Mouse (Mus musculus) CD4-positive, CD25-positive, alpha-beta regulatory T cell, adult 4 months (primary cell): ENCODE results near the gene Dync2li1. TPM values are rescaled to one million over a fixed set of nuclear protein-coding genes. Genes with fewer than 3 reads are reported as not detected.
A peak's percentile ranks its signal among the peaks of the same experiment; 100 is the strongest.

Experiments used
- ATAC-seq: one replicate; pipeline ENCODE4 v1.8.0; 2017
- polyA plus RNA-seq, 2 experiments: library from polyadenylated mRNA; unstranded; fragments of 100-300 nt; shearing (Covaris generic); gene quantifications; one replicate each; pipeline ENCODE4 v1.2.1; 2017

Dync2li1 gene
- polyA plus RNA-seq, 2 experiments from 2014 or later: 1.1 to 2.0 TPM

DNA sequence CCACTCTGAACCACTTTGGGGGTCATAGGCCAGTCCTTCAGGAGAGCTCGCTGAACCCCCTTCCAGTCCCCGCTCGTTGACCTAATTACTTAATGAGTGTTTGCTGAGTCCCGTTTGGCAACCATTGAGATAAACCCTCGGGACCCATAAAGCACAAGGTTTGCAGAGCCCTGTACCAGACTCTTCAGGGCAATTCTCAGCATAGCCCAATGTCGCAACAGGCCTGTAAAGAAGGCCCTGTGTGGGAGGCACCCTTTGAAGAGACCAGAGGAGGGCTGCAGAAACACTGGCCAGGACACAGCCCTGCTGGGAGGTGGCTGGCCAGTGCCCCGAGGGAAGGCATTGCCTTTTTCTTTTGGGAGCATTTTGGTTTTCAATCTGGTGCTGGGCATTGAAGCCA, 14.3 kb upstream of the Dync2li1 start:
- ATAC-seq: no peak

DNA sequence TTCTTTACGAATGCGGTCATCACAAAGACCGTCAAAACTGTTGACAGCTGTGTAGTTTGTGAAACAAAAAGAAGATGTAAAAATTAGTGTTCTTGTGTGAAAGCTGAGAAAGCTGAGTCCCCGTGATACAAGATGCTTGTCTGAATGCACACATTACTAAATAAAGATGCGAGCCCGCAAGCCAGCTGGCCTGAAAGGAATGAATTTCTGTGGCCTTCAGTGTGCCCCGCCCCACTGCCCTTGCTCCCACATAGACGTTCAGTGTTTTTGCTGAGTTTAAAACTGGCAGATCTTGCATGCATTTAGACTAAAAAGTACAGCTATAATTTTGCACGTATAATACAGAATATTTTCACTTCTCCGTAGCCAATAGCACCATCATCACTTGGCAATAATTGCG, 10.5 kb upstream of the Dync2li1 start:
- no peak for ATAC-seq

DNA sequence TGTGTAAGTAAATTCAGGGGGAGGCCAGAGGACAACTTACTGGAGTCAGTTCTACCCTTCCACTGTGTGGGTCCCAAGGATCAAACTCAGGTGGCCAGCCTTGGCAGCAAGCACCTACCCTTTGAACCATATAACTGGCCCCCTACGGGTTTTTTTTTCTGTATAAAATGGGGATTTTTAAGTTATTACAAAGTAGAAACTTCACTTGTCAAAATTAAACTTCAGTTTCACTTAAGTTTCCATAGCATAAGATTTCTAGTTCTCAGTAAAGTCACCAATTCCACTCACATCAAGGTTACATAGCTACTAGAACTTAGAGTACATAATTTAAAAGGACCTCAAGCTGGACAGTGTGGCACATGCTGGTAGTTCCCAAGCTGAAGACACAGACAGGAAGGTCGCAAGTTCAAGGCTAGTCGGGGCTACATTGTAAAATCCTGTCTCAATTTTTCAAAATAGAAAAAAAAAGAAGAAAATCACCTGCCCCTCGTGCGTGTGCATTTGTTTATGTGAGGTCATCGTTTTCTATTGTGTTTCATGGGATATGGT, 9.7 kb upstream of the Dync2li1 start:
- no peak for ATAC-seq

DNA sequence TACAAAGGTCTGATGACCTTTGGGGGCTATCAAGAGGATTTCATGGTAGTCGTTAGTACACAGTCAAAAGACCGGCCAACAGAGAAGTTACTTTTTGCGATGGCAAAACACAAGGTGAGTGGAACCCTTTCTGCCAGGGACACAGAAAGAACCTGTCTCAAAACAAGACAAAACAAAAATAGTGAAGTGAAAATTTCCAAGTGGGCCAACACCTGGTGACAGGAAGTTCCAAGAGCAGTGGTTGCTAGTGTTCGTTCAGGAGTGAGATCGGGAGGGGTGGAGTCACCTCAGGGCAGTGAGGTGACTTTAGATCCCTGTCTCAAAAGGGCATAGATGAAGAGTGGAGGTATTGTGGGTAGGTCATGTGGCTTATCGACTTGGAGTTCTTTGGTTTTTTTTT, 8.3 kb upstream of the Dync2li1 start:
- no peak for ATAC-seq

- ATAC-seq: no peak
Observed at GRCm38 (mm10) chr17:84619112-84619511, 7.2 kb upstream of the Dync2li1 start.

DNA sequence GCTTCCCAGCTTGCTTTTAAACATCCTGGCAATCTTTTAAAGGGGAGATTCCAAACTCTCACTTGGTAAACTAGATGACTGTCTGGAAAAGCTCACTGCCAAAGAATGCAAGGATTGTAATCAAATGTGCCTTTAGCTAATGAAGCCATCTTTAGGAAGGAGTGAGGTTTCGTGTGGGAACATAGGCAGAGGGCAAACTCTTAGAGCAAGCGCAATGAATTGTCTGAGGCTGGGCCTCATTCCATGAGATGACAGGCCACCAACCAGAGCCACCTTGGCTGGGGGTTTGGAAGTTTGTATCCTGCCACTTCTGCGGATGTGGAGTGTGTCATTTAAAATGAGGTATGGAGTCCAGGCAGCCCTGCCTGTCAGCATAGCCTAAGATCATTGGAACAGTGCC, 6.2 kb upstream of the Dync2li1 start:
- ATAC-seq: no peak

GRCm38 (mm10) chr17:84620610-84621009, 5.7 kb upstream of the Dync2li1 start:
- ATAC-seq: no peak

- ATAC-seq: no peak
Observed at GRCm38 (mm10) chr17:84621209-84621608, 5.1 kb upstream of the Dync2li1 start.

- ATAC-seq: no peak
Observed at GRCm38 (mm10) chr17:84622028-84622427, 4.3 kb upstream of the Dync2li1 start.

- ATAC-seq: no peak
Observed at GRCm38 (mm10) chr17:84622873-84623272, 3.4 kb upstream of the Dync2li1 start.

GRCm38 (mm10) chr17:84626857-84627305, 585 bp downstream of the Dync2li1 start:
- no peak for ATAC-seq

GRCm38 (mm10) chr17:84627721-84628120, 1.4 kb downstream of the Dync2li1 start:
- ATAC-seq: no peak

DNA sequence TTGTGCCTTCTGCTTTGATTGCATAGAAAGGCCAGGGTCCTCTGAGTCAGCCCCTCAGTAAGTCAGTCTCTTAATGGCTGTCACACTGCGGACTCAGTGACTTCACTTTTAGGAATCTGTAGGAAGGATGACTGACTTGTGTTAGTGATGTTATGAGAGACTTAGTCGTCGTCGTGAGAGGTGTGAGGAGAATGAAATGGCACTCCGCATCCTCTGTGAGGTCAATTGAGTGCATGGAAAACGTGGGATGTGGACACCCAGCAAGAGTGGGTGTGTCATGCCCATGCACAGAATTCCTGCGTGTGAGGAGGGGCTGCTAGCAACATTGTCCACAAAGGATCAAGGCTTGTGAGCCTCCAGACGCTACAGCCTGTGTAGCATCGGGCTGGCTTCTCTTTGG, 2.3 kb downstream of the Dync2li1 start:
- no peak for ATAC-seq

- ATAC-seq: no peak
Observed at GRCm38 (mm10) chr17:84631836-84632235, 5.5 kb downstream of the Dync2li1 start.

DNA sequence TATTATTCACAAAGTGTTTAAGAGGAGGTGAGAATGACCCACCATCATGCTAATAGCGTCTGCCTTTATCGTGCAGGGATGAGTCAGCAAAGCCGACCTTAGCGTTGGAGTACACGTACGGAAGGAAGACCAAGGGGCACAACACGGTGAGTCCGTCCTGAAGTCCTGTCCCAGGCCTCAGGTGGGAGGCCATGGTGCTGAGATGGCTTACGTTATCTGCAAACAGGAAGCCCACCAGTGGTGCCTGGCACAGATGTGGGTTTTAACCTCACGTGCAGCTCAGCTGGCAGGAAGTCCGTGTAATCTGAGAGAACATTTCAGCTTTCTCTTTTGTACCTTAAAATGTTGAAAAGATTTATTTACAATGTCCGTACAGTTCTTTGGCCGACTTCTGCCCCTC, 7.1 kb downstream of the Dync2li1 start:
- ATAC-seq: peak; percentile 95

DNA sequence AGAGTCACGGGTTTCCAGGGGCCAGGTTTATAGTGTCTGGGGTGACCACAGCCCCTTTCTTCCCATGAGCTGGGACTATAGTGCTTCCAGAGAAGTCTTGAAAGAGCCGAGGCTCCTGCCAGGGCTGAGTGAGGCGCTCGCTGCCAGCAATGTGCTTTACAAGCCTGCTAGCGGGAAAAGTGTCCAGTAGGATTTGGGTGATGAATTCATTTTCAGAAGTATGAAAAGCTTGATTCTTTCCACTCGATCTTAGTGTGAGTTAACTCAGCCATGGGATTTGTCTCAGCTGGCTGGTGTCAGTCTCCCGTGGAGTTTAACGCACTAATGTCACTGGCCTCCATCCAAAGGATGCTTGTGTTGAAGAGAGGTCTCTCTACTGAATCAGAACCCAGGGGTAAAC, 10.0 kb downstream of the Dync2li1 start:
- no peak for ATAC-seq

DNA sequence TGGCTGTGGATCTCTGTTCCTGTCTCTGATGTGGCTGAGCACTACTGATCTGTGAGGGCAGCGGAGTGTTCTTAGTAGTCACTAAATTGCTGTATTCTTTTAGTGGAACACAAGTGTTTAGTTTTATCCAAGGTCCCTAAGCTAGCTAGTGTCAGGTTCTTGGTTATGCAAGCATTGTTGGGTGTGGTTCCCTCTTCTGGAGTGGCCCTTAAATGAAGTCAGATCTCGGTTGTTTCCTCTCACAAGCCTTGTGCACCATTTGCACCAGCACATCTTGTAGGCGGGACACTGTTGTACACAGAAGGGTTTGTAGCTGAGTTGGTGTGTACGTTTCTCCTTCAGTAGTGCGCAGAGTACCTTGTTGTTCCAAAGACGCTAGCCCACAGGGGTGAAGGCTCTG, 11.7 kb downstream of the Dync2li1 start:
- no peak for ATAC-seq

DNA sequence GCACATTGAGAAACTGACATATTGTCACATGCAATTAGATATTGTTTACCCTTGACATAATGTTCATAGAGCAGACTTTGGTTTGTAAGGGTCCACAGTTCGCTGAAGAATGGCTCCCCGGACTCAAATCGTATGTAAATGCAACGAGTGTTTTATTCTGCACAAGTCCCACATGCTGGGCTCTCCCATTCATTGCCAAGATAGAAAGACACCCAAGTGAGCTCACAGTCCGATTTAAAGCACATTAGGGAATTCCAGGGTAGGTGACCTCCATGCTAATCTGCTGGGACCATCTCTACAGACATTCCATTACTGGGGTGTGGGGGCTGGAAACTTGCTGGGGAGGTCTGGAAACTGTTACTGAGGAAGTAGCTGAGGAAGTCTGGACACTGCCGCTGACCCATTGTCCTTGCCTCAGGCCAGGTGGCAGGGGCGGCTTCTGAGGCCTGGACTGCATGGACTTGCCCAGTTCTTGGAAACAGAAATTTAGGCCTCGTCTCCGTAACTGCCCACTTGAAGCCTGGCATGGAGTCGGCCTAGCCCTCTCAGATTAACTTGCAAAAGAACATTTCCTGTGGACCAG, 13.6 kb downstream of the Dync2li1 start:
- ATAC-seq: no peak

DNA sequence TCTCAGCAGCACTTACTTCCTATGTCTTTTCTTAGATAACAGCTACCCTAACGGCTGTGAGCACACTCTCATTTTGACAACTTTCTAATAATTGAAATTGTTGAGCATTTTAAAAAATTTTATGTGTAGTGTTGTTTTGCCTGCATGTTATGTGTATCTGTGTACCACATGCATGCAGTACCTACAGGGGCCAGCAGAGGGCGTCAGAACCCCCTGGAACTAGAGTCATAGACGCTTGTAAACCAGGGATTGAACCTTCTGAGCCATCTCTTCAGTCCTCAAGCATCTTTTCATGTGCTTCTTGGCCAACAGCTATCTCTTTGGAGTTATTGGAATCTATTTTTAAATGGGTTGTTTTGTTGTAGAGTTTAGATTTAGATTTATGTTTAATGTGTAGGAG, 15.6 kb downstream of the Dync2li1 start:
- no peak for ATAC-seq

DNA sequence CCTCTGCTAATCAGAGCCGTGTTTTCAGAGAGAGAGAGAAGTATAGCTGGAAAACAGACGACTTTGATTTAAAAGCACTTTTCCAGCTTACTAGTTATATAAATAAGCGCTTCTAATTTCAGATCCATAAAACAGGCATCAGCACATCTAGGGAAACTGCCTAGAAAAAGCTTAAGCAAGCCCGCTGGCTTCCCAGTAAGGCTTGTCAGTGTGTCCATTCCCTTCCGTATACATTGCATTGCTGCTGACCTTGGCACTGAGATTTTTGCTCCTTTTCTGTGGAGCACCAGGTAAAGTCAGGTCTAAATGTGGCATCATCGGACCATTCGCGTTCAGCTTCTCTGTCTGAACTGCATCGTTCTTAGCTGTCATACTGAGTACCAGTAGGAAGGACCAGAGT, 16.0 kb downstream of the Dync2li1 start:
- ATAC-seq: no peak

- no peak for ATAC-seq
Observed at GRCm38 (mm10) chr17:84644292-84645050, 18.2 kb downstream of the Dync2li1 start.

- no peak for ATAC-seq
Observed at GRCm38 (mm10) chr17:84645119-84645518, 18.8 kb downstream of the Dync2li1 start.

- no peak for ATAC-seq
Observed at GRCm38 (mm10) chr17:84645894-84646293, 19.6 kb downstream of the Dync2li1 start.

DNA sequence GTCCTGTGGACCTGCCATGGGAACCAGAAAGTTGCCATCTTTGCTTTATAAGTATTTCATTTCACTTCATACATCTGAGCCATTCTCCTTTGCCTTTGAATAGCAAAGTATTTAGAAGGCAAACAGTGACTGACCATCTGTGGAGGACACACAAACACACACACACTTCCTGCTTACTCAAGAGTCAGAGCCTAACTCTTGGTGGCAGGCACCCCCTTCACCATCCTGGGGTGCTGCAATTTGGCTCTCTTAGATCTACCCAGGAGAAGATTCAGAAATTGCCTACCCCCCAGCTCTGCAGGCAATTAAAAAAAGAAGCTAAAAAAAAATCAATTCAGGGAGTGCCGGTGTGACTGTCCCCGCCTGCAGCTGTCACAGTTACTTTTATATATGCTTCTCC, 20.2 kb downstream of the Dync2li1 start:
- no peak for ATAC-seq
